Mouse (Mus musculus): ENCODE results near the gene Polr2a. TPM values are rescaled to one million over a fixed set of nuclear protein-coding genes. Genes with fewer than 3 reads are reported as not detected.

Polr2a gene
- total and polyA plus RNA-seq, 2 experiments from 2014 or later = 10.2 to 16.9 TPM

GRCm38 (mm10) chr11:69803786-69804651 is 45.6 kb upstream of the Polr2a start:
- peak overlapping the region; percentile 62 for H3K27ac ChIP-seq (ENCODE audit: low read depth, low read length)
- H3K36me3 ChIP-seq (ENCODE audit: insufficient read depth, low read length) = no peaks in the 10 kb centered on the region
- H3K9ac ChIP-seq (replicated peaks; ENCODE audit: low read length, poor library complexity, severe bottlenecking) = peak overlapping the region; percentile 68
- peak overlapping the region; percentile 49 for H3K4me3 ChIP-seq (ENCODE audit: low read depth, low read length)
- peak; percentile 74 for TF ChIP-seq CTCF (IDR thresholded peaks at IDR 0.05)
- H3K4me1 ChIP-seq (ENCODE audit: insufficient read depth, low read length) = peaks cover 8% of the 10 kb centered on the region; the same call in 1 of the 2 replicates
- 2% methylated on average over 60 of the region's 60 CpGs for WGBS
- DNase-seq (ENCODE audit: low spot score) = peak; percentile 76
- no peak for ATAC-seq (ENCODE audit: low FRiP score)
- no peaks in the 10 kb centered on the region for H3K9me3 ChIP-seq (ENCODE audit: low read length)
- H3K27me3 ChIP-seq (ENCODE audit: insufficient read depth, low read length) = 0 out of 2 replicates have a peak, but pooled peaks cover 4% of the 10 kb centered on the region
- peak overlapping the region; percentile 96 for H3K4me2 ChIP-seq (ENCODE audit: low read depth, low read length, poor library complexity, severe bottlenecking)

GRCm38 (mm10) chr11:69803328-69803727 is 44.9 kb upstream of the Polr2a start:
- H3K4me2 ChIP-seq (ENCODE audit: low read depth, low read length, poor library complexity, severe bottlenecking) = peak overlapping the region; percentile 96
- H3K27me3 ChIP-seq (ENCODE audit: insufficient read depth, low read length) = 0 out of 2 replicates have a peak, but pooled peaks cover 4% of the 10 kb centered on the region
- no peaks in the 10 kb centered on the region for H3K9me3 ChIP-seq (ENCODE audit: low read length)
- DNase-seq (ENCODE audit: low spot score) (no peak), ATAC-seq (ENCODE audit: low FRiP score) (no peak)
- H3K4me3 ChIP-seq (ENCODE audit: low read depth, low read length) = peak overlapping the region; percentile 49
- H3K27ac ChIP-seq (ENCODE audit: low read depth, low read length) = peak overlapping the region; percentile 62
- H3K4me1 ChIP-seq (ENCODE audit: insufficient read depth, low read length) = peaks cover 11% of the 10 kb centered on the region; the same call in 1 of the 2 replicates
- TF ChIP-seq CTCF (IDR thresholded peaks at IDR 0.05) = no peak
- no peaks in the 10 kb centered on the region for H3K36me3 ChIP-seq (ENCODE audit: insufficient read depth, low read length)
- H3K9ac ChIP-seq (replicated peaks; ENCODE audit: low read length, poor library complexity, severe bottlenecking) = peak overlapping the region; percentile 68
- 5% methylated on average over 12 of the region's 12 CpGs for WGBS

GRCm38 (mm10) chr11:69802648-69803105 is 44.2 kb upstream of the Polr2a start:
- ATAC-seq (ENCODE audit: low FRiP score) (no peak), DNase-seq (ENCODE audit: low spot score) (peak; percentile 85)
- Histone ChIP-seq H3K9me3 (ENCODE audit: low read length) (no peaks in the 10 kb centered on the region), H3K9ac (replicated peaks; ENCODE audit: low read length, poor library complexity, severe bottlenecking) (peak overlapping the region; percentile 68), H3K27ac (ENCODE audit: low read depth, low read length) (peak overlapping the region; percentile 68), H3K27me3 (ENCODE audit: insufficient read depth, low read length) (peaks cover 4% of the 10 kb centered on the region; the same call in 1 of the 2 replicates), H3K4me2 (ENCODE audit: low read depth, low read length, poor library complexity, severe bottlenecking) (peak overlapping the region; percentile 96), H3K4me3 (ENCODE audit: low read depth, low read length) (peak overlapping the region; percentile 49), H3K4me1 (ENCODE audit: insufficient read depth, low read length) (peaks cover 11% of the 10 kb centered on the region; the same call in 1 of the 2 replicates), H3K36me3 (ENCODE audit: insufficient read depth, low read length) (0 out of 2 replicates have a peak, but pooled peaks cover 4% of the 10 kb centered on the region)
- TF ChIP-seq CTCF (IDR thresholded peaks at IDR 0.05) = no peak; the same call in 1 of the 2 replicates
- WGBS = under 1% methylated on average over 31 of the region's 33 CpGs

GRCm38 (mm10) chr11:69801379-69801977 is 43.0 kb upstream of the Polr2a start, which contains the start of gene Fgf11:
Gene Fgf11, minus strand, starts transcription at chr11:69801857.
- Histone ChIP-seq H3K27ac (ENCODE audit: low read depth, low read length) (peak within 1 kb of the TSS; percentile 90), H3K9me3 (ENCODE audit: low read length) (no peaks in the 10 kb centered on the region), H3K4me2 (ENCODE audit: low read depth, low read length, poor library complexity, severe bottlenecking) (peak within 1 kb of the TSS; percentile 96), H3K4me3 (ENCODE audit: low read depth, low read length) (peak within 1 kb of the TSS; percentile 49), H3K4me1 (ENCODE audit: insufficient read depth, low read length) (peaks cover 11% of the 10 kb centered on the region; the same call in 1 of the 2 replicates), H3K27me3 (ENCODE audit: insufficient read depth, low read length) (peaks cover 4% of the 10 kb centered on the region; the same call in 1 of the 2 replicates), H3K9ac (replicated peaks; ENCODE audit: low read length, poor library complexity, severe bottlenecking) (peak within 1 kb of the TSS; percentile 68), H3K36me3 (ENCODE audit: insufficient read depth, low read length) (0 out of 2 replicates have a peak, but pooled peaks cover 6% of the 10 kb centered on the region)
- DNase-seq (ENCODE audit: low spot score) = no peak
- TF ChIP-seq CTCF (IDR thresholded peaks at IDR 0.05) = no peak
- 1% methylated on average over 30 of the region's 33 CpGs for WGBS
- no peak for ATAC-seq (ENCODE audit: low FRiP score)

GRCm38 (mm10) chr11:69800392-69801197 is 42.2 kb upstream of the Polr2a start:
- peak overlapping the region; percentile 49 for H3K4me3 ChIP-seq (ENCODE audit: low read depth, low read length)
- H3K4me2 ChIP-seq (ENCODE audit: low read depth, low read length, poor library complexity, severe bottlenecking) = peak overlapping the region; percentile 96
- WGBS = under 1% methylated on average over 34 of the region's 36 CpGs
- 0 out of 2 replicates have a peak, but pooled peaks cover 6% of the 10 kb centered on the region for H3K36me3 ChIP-seq (ENCODE audit: insufficient read depth, low read length)
- peak overlapping the region; percentile 68 for H3K9ac ChIP-seq (replicated peaks; ENCODE audit: low read length, poor library complexity, severe bottlenecking)
- DNase-seq (ENCODE audit: low spot score) (peak; percentile 90), ATAC-seq (ENCODE audit: low FRiP score) (peak; percentile 81)
- peaks cover 11% of the 10 kb centered on the region; the same call in 1 of the 2 replicates for H3K4me1 ChIP-seq (ENCODE audit: insufficient read depth, low read length)
- H3K27ac ChIP-seq (ENCODE audit: low read depth, low read length) = peak overlapping the region; percentile 90
- no peak for TF ChIP-seq CTCF (IDR thresholded peaks at IDR 0.05)
- H3K9me3 ChIP-seq (ENCODE audit: low read length) = no peaks in the 10 kb centered on the region
- H3K27me3 ChIP-seq (ENCODE audit: insufficient read depth, low read length) = peaks cover 4% of the 10 kb centered on the region; the same call in 1 of the 2 replicates

Measured in midbrain, postnatal 0 days (tissue).